Mouse (Mus musculus): ENCODE data around the gene Vmn2r74. TPM values are rescaled to one million over a fixed set of nuclear protein-coding genes. Genes with fewer than 3 reads are reported as not detected.

Gene Vmn2r74
- not detected in 2 replicates for polyA plus RNA-seq (2016; fragmentation: Nextera tagmentation; extraction: Ambion mirVana)

GRCm38 (mm10) chr7:85961529-85961928 lies at the start of gene Vmn2r74:
Gene Vmn2r74 (minus strand): TSS chr7:85961629.
- 0 out of 2 replicates have a peak, but pooled peaks cover 2% of the 10 kb centered on the region for H3K9me3 ChIP-seq
- no peak within 1 kb of the TSS for H3K4me3 ChIP-seq
- ATAC-seq (ENCODE audit: low FRiP score, low read depth), result no peak
- no peak within 1 kb of the TSS for H3K9ac ChIP-seq (replicated peaks)
- no peaks in the 10 kb centered on the region for H3K27me3 ChIP-seq
- no peaks in the 10 kb centered on the region for H3K36me3 ChIP-seq
- H3K4me2 ChIP-seq (replicated peaks), result no peak within 1 kb of the TSS
- no peaks in the 10 kb centered on the region for H3K4me1 ChIP-seq
- H3K27ac ChIP-seq (replicated peaks), result no peak within 1 kb of the TSS

GRCm38 (mm10) chr7:86007533-86007932 lies 46.1 kb upstream of the Vmn2r74 start:
- ATAC-seq (ENCODE audit: low FRiP score, low read depth), result no peak
- Histone ChIP-seq H3K4me1 (no peaks in the 10 kb centered on the region), H3K27ac (replicated peaks) (no peak overlapping the region), H3K4me3 (no peak overlapping the region), H3K4me2 (replicated peaks) (no peak overlapping the region), H3K27me3 (no peaks in the 10 kb centered on the region), H3K36me3 (no peaks in the 10 kb centered on the region), H3K9ac (replicated peaks) (no peak overlapping the region), H3K9me3 (peaks cover 29% of the 10 kb centered on the region)
- 89% methylated on average over 2 of the region's 2 CpGs for WGBS

Other genes starting within 250 kb of the Vmn2r74 start
- gene Vmn2r72, start 206.5 kb downstream of the Vmn2r74 start, polyA plus RNA-seq (2016; fragmentation: Nextera tagmentation; extraction: Ambion mirVana), result not detected in 2 replicates
- not detected in 2 replicates for gene Vmn2r73, start 85.4 kb downstream of the Vmn2r74 start, polyA plus RNA-seq (2016; fragmentation: Nextera tagmentation; extraction: Ambion mirVana)
- not detected in 2 replicates for gene Vmn2r75, start 210.1 kb upstream of the Vmn2r74 start, polyA plus RNA-seq (2016; fragmentation: Nextera tagmentation; extraction: Ambion mirVana)

Measured in midbrain, embryonic 12.5 days (tissue).